Mouse (Mus musculus): Measurements from ENCODE around the gene Tmem81.

Tmem81 gene

GRCm38 (mm10) chr1:132536416-132536815, 30.4 kb downstream of the Tmem81 start:
- peaks cover 37% of the 10 kb centered on the region for H3K4me1 ChIP-seq (replicated peaks; ENCODE audit: low read depth, low read length)
- H3K9me3 ChIP-seq (ENCODE audit: low read length), result no peaks in the 10 kb centered on the region
- TF ChIP-seq CTCF (conservative IDR thresholded peaks at IDR 0.05; ENCODE audit: low read length) (no peak), POU5F1 (IDR thresholded peaks at IDR 0.05; ENCODE audit: borderline replicate concordance, low read length) (no peak), NANOG (IDR thresholded peaks at IDR 0.05; ENCODE audit: borderline replicate concordance, low read length) (no peak)
- peaks cover 37% of the 10 kb centered on the region for H3K27me3 ChIP-seq (ENCODE audit: insufficient read depth, low read length)
- no peaks in the 10 kb centered on the region for H3K36me3 ChIP-seq (ENCODE audit: insufficient read depth, low read length)
- no peak overlapping the region for H3K4me3 ChIP-seq (replicated peaks; ENCODE audit: low read length)

- Histone ChIP-seq H3K36me3 (ENCODE audit: insufficient read depth, low read length) (no peaks in the 10 kb centered on the region), H3K4me1 (replicated peaks; ENCODE audit: low read depth, low read length) (peaks cover 49% of the 10 kb centered on the region), H3K4me3 (replicated peaks; ENCODE audit: low read length) (no peak overlapping the region), H3K27me3 (ENCODE audit: insufficient read depth, low read length) (peaks cover 37% of the 10 kb centered on the region), H3K9me3 (ENCODE audit: low read length) (no peaks in the 10 kb centered on the region)
- TF ChIP-seq CTCF (conservative IDR thresholded peaks at IDR 0.05; ENCODE audit: low read length), result no peak
- TF ChIP-seq POU5F1 (IDR thresholded peaks at IDR 0.05; ENCODE audit: borderline replicate concordance, low read length), result no peak
- TF ChIP-seq NANOG (IDR thresholded peaks at IDR 0.05; ENCODE audit: borderline replicate concordance, low read length), result no peak
Observed at GRCm38 (mm10) chr1:132537736-132538135, 31.7 kb downstream of the Tmem81 start.

- H3K4me1 ChIP-seq (replicated peaks; ENCODE audit: low read depth, low read length), result peaks cover 37% of the 10 kb centered on the region
- TF ChIP-seq POU5F1 (IDR thresholded peaks at IDR 0.05; ENCODE audit: borderline replicate concordance, low read length) (no peak), CTCF (conservative IDR thresholded peaks at IDR 0.05; ENCODE audit: low read length) (no peak), NANOG (IDR thresholded peaks at IDR 0.05; ENCODE audit: borderline replicate concordance, low read length) (no peak)
- no peaks in the 10 kb centered on the region for H3K9me3 ChIP-seq (ENCODE audit: low read length)
- no peaks in the 10 kb centered on the region for H3K36me3 ChIP-seq (ENCODE audit: insufficient read depth, low read length)
- peak overlapping the region; percentile 17 for H3K4me3 ChIP-seq (replicated peaks; ENCODE audit: low read length)
- H3K27me3 ChIP-seq (ENCODE audit: insufficient read depth, low read length), result peaks cover 37% of the 10 kb centered on the region
Observed at GRCm38 (mm10) chr1:132540701-132541100, 34.7 kb downstream of the Tmem81 start.

GRCm38 (mm10) chr1:132541171-132541823, 35.3 kb downstream of the Tmem81 start:
- Histone ChIP-seq H3K27me3 (ENCODE audit: insufficient read depth, low read length) (peaks cover 43% of the 10 kb centered on the region), H3K9me3 (ENCODE audit: low read length) (no peaks in the 10 kb centered on the region), H3K4me3 (replicated peaks; ENCODE audit: low read length) (peak overlapping the region; percentile 79), H3K4me1 (replicated peaks; ENCODE audit: low read depth, low read length) (peaks cover 37% of the 10 kb centered on the region), H3K36me3 (ENCODE audit: insufficient read depth, low read length) (no peaks in the 10 kb centered on the region)
- TF ChIP-seq POU5F1 (IDR thresholded peaks at IDR 0.05; ENCODE audit: borderline replicate concordance, low read length), result no peak
- no peak; the same call in 1 of the 2 replicates for TF ChIP-seq NANOG (IDR thresholded peaks at IDR 0.05; ENCODE audit: borderline replicate concordance, low read length)
- no peak for TF ChIP-seq CTCF (conservative IDR thresholded peaks at IDR 0.05; ENCODE audit: low read length)

- Histone ChIP-seq H3K4me1 (replicated peaks; ENCODE audit: low read depth, low read length) (peaks cover 37% of the 10 kb centered on the region), H3K4me3 (replicated peaks; ENCODE audit: low read length) (peak overlapping the region; percentile 79), H3K27me3 (ENCODE audit: insufficient read depth, low read length) (peaks cover 43% of the 10 kb centered on the region)
Observed at GRCm38 (mm10) chr1:132541824-132542599, 36.0 kb downstream of the Tmem81 start.

GRCm38 (mm10) chr1:132542762-132543306, 36.8 kb downstream of the Tmem81 start, which contains the start of gene Cntn2:
Gene Cntn2, minus strand, starts transcription at chr1:132543256.
- Histone ChIP-seq H3K4me3 (replicated peaks; ENCODE audit: low read length) (peak within 1 kb of the TSS; percentile 79), H3K9me3 (ENCODE audit: low read length) (no peaks in the 10 kb centered on the region), H3K36me3 (ENCODE audit: insufficient read depth, low read length) (no peaks in the 10 kb centered on the region), H3K4me1 (replicated peaks; ENCODE audit: low read depth, low read length) (peaks cover 39% of the 10 kb centered on the region), H3K27me3 (ENCODE audit: insufficient read depth, low read length) (peaks cover 43% of the 10 kb centered on the region)
- TF ChIP-seq NANOG (IDR thresholded peaks at IDR 0.05; ENCODE audit: borderline replicate concordance, low read length), result no peak
- no peak for TF ChIP-seq POU5F1 (IDR thresholded peaks at IDR 0.05; ENCODE audit: borderline replicate concordance, low read length)
- no peak for TF ChIP-seq CTCF (conservative IDR thresholded peaks at IDR 0.05; ENCODE audit: low read length)

More at GRCm38 (mm10) chr1:132541824-132542599, 36.0 kb downstream of the Tmem81 start:
- H3K9me3 ChIP-seq (ENCODE audit: low read length), result no peaks in the 10 kb centered on the region
- no peak for TF ChIP-seq CTCF (conservative IDR thresholded peaks at IDR 0.05; ENCODE audit: low read length)
- TF ChIP-seq POU5F1 (IDR thresholded peaks at IDR 0.05; ENCODE audit: borderline replicate concordance, low read length), result no peak
- no peak for TF ChIP-seq NANOG (IDR thresholded peaks at IDR 0.05; ENCODE audit: borderline replicate concordance, low read length)
- H3K36me3 ChIP-seq (ENCODE audit: insufficient read depth, low read length), result no peaks in the 10 kb centered on the region

GRCm38 (mm10) chr1:132543789-132544188, 37.8 kb downstream of the Tmem81 start:
- Histone ChIP-seq H3K36me3 (ENCODE audit: insufficient read depth, low read length) (no peaks in the 10 kb centered on the region), H3K4me1 (replicated peaks; ENCODE audit: low read depth, low read length) (peaks cover 41% of the 10 kb centered on the region), H3K4me3 (replicated peaks; ENCODE audit: low read length) (no peak overlapping the region), H3K9me3 (ENCODE audit: low read length) (no peaks in the 10 kb centered on the region), H3K27me3 (ENCODE audit: insufficient read depth, low read length) (peaks cover 45% of the 10 kb centered on the region)
- TF ChIP-seq POU5F1 (IDR thresholded peaks at IDR 0.05; ENCODE audit: borderline replicate concordance, low read length) (no peak), NANOG (IDR thresholded peaks at IDR 0.05; ENCODE audit: borderline replicate concordance, low read length) (no peak), CTCF (conservative IDR thresholded peaks at IDR 0.05; ENCODE audit: low read length) (no peak)

- Histone ChIP-seq H3K4me1 (replicated peaks; ENCODE audit: low read depth, low read length) (peaks cover 17% of the 10 kb centered on the region), H3K36me3 (ENCODE audit: insufficient read depth, low read length) (no peaks in the 10 kb centered on the region), H3K4me3 (replicated peaks; ENCODE audit: low read length) (no peak overlapping the region), H3K9me3 (ENCODE audit: low read length) (no peaks in the 10 kb centered on the region), H3K27me3 (ENCODE audit: insufficient read depth, low read length) (peaks cover 48% of the 10 kb centered on the region)
- TF ChIP-seq CTCF (conservative IDR thresholded peaks at IDR 0.05; ENCODE audit: low read length), result no peak
- TF ChIP-seq NANOG (IDR thresholded peaks at IDR 0.05; ENCODE audit: borderline replicate concordance, low read length), result no peak
- no peak for TF ChIP-seq POU5F1 (IDR thresholded peaks at IDR 0.05; ENCODE audit: borderline replicate concordance, low read length)
Observed at GRCm38 (mm10) chr1:132557901-132558631, 52.0 kb downstream of the Tmem81 start.

Data from E14TG2a.4 (cell line).